Mouse (Mus musculus) brain, embryonic 14.5 days (tissue): ENCODE data around the gene Midn.

Experiments used
- CTCF ChIP-seq: fragments of 200-500 bp; IDR thresholded peaks from 2 replicates; pipeline ENCODE4 v1.5.1; 2012; ENCODE audit warnings: inconsistent platforms, mild to moderate bottlenecking, moderate library complexity, borderline replicate concordance; ENCODE audit not compliant: insufficient read depth, insufficient read length; ENCODE audit errors: extremely low read depth
- POLR2A ChIP-seq: fragments of 200-500 bp; IDR thresholded peaks from 2 replicates; pipeline ENCODE4 v1.6.1; 2012; ENCODE audit warnings: mild to moderate bottlenecking, inconsistent platforms, borderline replicate concordance; ENCODE audit not compliant: poor library complexity, insufficient read depth, insufficient read length, severe bottlenecking; ENCODE audit errors: extremely low read depth

DNA sequence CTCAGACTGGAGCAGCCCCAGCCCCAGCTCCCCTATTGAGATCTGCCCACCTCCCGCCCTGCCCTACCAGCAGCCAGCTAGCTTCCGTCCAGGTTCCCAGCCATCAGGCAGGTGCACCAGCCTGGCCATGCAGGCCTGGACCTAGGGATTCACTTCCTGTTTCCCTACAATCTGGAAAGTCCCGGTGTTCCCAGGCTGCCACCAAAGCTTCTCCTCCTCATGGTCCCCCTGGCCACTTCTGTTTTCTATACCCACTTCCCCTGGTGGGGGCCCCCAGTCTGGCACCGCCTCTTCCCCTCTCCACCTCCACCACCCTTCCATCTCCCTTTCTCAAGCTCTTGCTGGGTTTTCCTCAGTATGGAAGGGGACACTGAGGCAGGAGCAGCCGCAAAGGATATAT lies 42.6 kb upstream of the Midn start, which contains the start of gene Sbno2:
- TF ChIP-seq CTCF (no peak), POLR2A (no peak)
